Mouse (Mus musculus) ES-Bruce4 (cell line): ENCODE results near the gene Tstd1. TPM values are rescaled to one million over a fixed set of nuclear protein-coding genes. Genes with fewer than 3 reads are reported as not detected.

Experiments
- H3K27ac ChIP-seq: 2 replicates; pipeline ENCODE4 v1.5.1; 2012; ENCODE audit warnings: low read length, inconsistent platforms; ENCODE audit not compliant: insufficient read depth
- H3K27me3 ChIP-seq: 2 replicates; pipeline ENCODE4 v1.6.1; 2012; ENCODE audit warnings: mild to moderate bottlenecking, low read length, inconsistent platforms; ENCODE audit not compliant: control insufficient read depth, poor library complexity, insufficient read depth, severe bottlenecking
- H3K36me3 ChIP-seq: 2 replicates; pipeline ENCODE4 v1.6.1; 2012; ENCODE audit warnings: inconsistent platforms, mild to moderate bottlenecking, low read length, moderate library complexity; ENCODE audit not compliant: control insufficient read depth, poor library complexity, insufficient read depth, severe bottlenecking
- H3K4me1 ChIP-seq: one replicate; pipeline ENCODE4 v1.8.1; 2011; ENCODE audit warnings: low read length; ENCODE audit not compliant: control insufficient read depth, insufficient read depth
- H3K4me3 ChIP-seq: 2 replicates; pipeline ENCODE4 v1.5.1; 2011; ENCODE audit warnings: low read depth, mild to moderate bottlenecking, low read length
- H3K9ac ChIP-seq: 2 replicates; pipeline ENCODE4 v1.6.1; 2012; ENCODE audit warnings: low read depth, mild to moderate bottlenecking, inconsistent platforms; ENCODE audit not compliant: poor library complexity, severe bottlenecking
- H3K9me3 ChIP-seq: replicated peaks from 2 replicates; pipeline ENCODE4 v1.6.1; 2012; ENCODE audit warnings: mild to moderate bottlenecking, low read length, inconsistent platforms; ENCODE audit not compliant: control insufficient read depth, poor library complexity, insufficient read depth, severe bottlenecking
- CTCF ChIP-seq: IDR thresholded peaks from one replicate; pipeline ENCODE4 v1.8.1; 2011; ENCODE audit warnings: low read depth, low read length
- EP300 ChIP-seq: IDR thresholded peaks from 2 replicates; pipeline ENCODE4 v1.6.1; 2011; ENCODE audit warnings: low read depth, low read length; ENCODE audit not compliant: insufficient read depth
- POLR2A ChIP-seq: IDR thresholded peaks from one replicate; pipeline ENCODE4 v1.8.1; 2011; ENCODE audit warnings: low read length; ENCODE audit not compliant: insufficient read depth
- polyA plus RNA-seq: library from polyadenylated mRNA; stranded (reverse); fragments of >200 nt; gene quantifications from 2 replicates; pipeline ENCODE4 v1.2.4, GENCODE M21; 2011; ENCODE audit warnings: low read depth; ENCODE audit not compliant: missing spikeins, insufficient read depth, insufficient read length

Tstd1 gene
- 9.9 TPM in 2 replicates for polyA plus RNA-seq

DNA sequence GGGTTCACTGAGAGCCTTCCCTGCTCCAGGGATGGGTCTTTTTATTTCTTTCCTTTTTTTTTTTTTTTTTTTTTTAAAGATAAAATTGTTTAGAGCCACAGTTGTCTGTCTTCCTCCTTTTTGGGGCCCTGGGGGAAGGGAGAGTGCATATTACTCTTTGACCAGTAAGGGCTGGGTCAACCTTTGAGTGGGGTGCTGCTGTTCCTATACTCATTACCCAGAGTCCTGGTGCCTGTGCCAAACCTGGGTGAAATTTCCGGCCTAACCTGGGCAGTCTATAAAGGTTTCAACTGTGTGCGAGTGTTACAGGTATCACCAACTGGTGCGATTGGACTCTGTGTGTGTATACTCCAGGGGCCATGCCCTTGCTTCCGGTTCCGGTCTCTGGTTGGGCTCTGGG lies at the start of gene Tstd1:
Gene Tstd1 (plus strand): TSS at position 213 of the 400 bp plus-strand sequence.
- Histone ChIP-seq H3K4me3 (no peak within 1 kb of the TSS), H3K9ac (no peak within 1 kb of the TSS), H3K27ac (peak within 1 kb of the TSS; percentile 82), H3K27me3 (no peaks in the 10 kb centered on the region), H3K4me1 (peaks cover 11% of the 10 kb centered on the region), H3K9me3 (no peaks in the 10 kb centered on the region), H3K36me3 (peaks cover 22% of the 10 kb centered on the region)
- TF ChIP-seq POLR2A = no peak
- no peak for TF ChIP-seq EP300
- TF ChIP-seq CTCF = no peak

DNA sequence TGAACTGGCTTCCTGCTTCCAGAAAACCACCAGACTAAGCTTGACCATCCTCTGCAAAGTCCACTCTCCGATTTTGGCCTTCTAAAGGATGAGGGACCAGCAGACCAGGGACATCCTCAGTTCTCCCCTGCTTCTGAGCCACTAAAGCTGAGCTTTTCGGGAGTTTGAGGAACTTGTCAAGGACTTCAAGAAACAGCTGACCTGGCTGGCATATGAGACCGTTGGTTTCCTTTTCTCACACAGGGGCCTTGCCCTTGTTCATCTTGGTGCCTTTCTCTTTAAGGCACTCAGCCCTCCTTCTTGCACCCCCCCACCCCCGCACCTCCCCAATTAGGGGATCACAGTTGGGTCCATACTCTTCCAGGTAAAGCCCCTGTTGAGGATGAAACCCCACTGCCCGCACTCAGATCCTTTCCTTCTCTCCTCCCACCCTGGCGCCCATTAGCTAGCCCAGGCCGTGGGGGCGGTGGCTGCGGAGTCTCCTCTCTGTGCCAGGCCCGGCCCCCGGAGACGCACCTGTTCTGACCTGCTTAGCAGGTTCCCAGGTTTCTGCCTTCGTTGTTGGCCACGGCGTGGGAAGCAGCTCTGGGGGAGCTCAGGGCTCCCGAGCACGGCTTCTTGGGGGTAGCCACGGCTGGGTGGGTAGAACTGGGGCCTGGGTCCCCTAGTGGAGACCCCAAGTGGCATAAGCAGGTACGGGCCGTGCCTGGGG lies 48.7 kb upstream of the Tstd1 start, which contains the start of gene Nectin4:
Gene Nectin4 (plus strand): TSS at position 255 of the 712 bp plus-strand sequence.
- H3K27ac ChIP-seq = no peak within 1 kb of the TSS
- H3K9me3 ChIP-seq = no peaks in the 10 kb centered on the region
- H3K9ac ChIP-seq = no peak within 1 kb of the TSS
- H3K27me3 ChIP-seq = no peaks in the 10 kb centered on the region
- no peaks in the 10 kb centered on the region for H3K36me3 ChIP-seq
- peaks cover 22% of the 10 kb centered on the region for H3K4me1 ChIP-seq
- no peak within 1 kb of the TSS for H3K4me3 ChIP-seq
- TF ChIP-seq POLR2A (no peak), CTCF (no peak), EP300 (no peak)

DNA sequence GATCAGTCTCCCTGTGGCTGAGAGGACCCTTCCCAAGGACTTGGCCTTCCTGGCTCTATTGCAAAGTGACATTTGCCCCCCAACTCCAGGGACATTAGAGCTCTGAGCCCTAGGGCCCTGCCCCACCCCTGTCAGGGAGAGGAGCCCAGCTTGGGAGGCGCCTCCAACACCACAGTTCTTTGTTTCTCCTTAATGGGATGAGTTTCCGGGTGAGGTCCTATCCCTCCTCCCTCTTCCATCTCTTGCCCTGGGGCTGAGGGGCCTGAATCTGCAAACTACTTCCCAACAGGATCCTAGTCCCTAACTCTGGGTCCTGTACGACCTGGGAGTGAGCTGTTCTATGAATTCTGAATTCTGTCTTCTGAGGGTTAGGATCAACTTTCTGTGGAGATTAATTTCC lies 45.8 kb upstream of the Tstd1 start:
- TF ChIP-seq CTCF (no peak), POLR2A (no peak), EP300 (peak; percentile 81)
- H3K27me3 ChIP-seq = no peaks in the 10 kb centered on the region
- no peak overlapping the region for H3K4me3 ChIP-seq
- peaks cover 24% of the 10 kb centered on the region for H3K4me1 ChIP-seq
- no peaks in the 10 kb centered on the region for H3K36me3 ChIP-seq
- no peaks in the 10 kb centered on the region for H3K9me3 ChIP-seq
- no peak overlapping the region for H3K9ac ChIP-seq
- H3K27ac ChIP-seq = no peak overlapping the region; the same call in 1 of the 2 replicates

DNA sequence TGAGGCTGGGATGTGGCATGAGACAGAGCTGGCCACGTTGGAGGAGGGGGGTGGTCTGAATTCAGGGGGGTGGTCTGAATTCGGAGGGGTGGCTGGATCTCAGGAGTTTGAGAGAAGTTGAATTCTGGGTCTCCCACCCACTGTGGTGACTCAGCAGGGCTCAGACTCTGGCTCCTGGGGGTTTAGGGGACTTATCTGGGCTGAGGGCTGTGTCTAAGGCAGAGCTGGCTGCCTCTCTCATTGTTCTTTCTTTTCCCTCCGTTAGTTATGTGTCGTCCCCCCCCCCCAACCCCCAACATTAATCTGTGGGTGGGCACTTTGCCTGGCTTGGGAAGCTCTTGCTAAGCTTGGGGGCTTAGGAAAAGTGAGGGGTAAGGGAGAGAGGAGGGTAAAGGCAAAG lies 44.7 kb upstream of the Tstd1 start:
- H3K9me3 ChIP-seq = no peaks in the 10 kb centered on the region
- H3K27me3 ChIP-seq = no peaks in the 10 kb centered on the region
- 0 out of 2 replicates have a peak overlapping the region, but pooled peaks have one; percentile 15 for H3K27ac ChIP-seq
- TF ChIP-seq POLR2A (no peak), EP300 (no peak), CTCF (no peak)
- peaks cover 20% of the 10 kb centered on the region for H3K4me1 ChIP-seq
- H3K4me3 ChIP-seq = no peak overlapping the region
- no peaks in the 10 kb centered on the region for H3K36me3 ChIP-seq
- no peak overlapping the region for H3K9ac ChIP-seq

DNA sequence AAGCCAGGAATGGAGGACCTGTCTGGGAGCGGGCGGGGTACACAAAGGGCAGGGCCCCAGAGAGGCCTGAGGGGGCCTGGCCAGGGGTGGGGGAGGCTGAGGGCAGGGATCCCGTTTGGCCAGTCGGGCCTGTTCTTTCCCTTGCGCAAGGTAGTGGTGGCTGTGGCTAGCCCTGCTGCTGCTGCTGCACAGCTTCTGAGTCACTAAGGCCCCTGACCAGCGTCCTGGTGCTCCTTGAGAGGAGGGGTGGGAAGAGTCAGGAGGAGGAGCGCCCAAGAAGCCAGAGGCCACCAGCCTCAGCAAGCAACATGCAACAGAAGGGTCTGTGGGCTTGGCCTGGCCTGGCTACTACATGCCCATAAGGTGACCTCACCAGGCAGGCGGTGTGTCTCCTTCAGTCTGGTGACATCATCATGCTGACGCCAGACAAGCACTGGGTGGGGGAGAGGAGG lies 43.0 kb upstream of the Tstd1 start:
- H3K36me3 ChIP-seq = no peaks in the 10 kb centered on the region
- H3K9me3 ChIP-seq = no peaks in the 10 kb centered on the region
- peaks cover 20% of the 10 kb centered on the region for H3K4me1 ChIP-seq
- H3K27ac ChIP-seq = peak overlapping the region; percentile 9; the same call in 1 of the 2 replicates
- no peaks in the 10 kb centered on the region for H3K27me3 ChIP-seq
- H3K9ac ChIP-seq = no peak overlapping the region
- no peak for TF ChIP-seq CTCF
- TF ChIP-seq EP300 = peak; percentile 64; the same call in 1 of the 2 replicates
- H3K4me3 ChIP-seq = 0 out of 2 replicates have a peak overlapping the region, but pooled peaks have one; percentile 4

DNA sequence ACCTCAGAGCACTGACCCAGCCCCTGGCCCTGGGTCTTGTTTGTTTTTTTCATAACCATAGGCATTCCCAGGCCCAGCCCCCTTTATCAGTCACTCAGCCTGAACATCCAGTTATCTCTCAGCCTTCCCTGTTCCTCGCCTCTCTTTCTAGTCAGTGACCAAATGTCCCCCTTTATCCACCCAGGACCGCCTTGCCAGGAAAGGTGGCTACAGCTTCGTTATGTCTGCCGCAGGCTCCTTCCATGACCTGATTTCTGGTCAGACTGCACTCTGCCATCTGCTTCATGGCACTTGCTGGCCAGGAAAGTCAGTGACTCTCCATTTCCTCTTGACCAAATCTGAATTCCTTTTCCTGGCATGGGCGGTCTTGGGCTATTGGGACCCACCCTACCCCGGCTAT lies 40.4 kb upstream of the Tstd1 start:
- Histone ChIP-seq H3K36me3 (no peaks in the 10 kb centered on the region), H3K9me3 (no peaks in the 10 kb centered on the region), H3K27ac (no peak overlapping the region), H3K4me3 (no peak overlapping the region), H3K27me3 (no peaks in the 10 kb centered on the region), H3K9ac (no peak overlapping the region), H3K4me1 (peaks cover 13% of the 10 kb centered on the region)
- TF ChIP-seq CTCF = no peak
- no peak for TF ChIP-seq EP300
- TF ChIP-seq POLR2A = no peak
